Mouse (Mus musculus): ENCODE measurements around the gene Ccnb1ip1. TPM values are rescaled to one million over a fixed set of nuclear protein-coding genes. Genes with fewer than 3 reads are reported as not detected.

Gene Ccnb1ip1
- polyA plus RNA-seq (2014; fragmentation: Illumina TruSeq; extraction: RNeasy Lipid Tissue Mini Kit (QIAGEN cat#74804); ENCODE audit: low read depth, low replicate concordance): not detected

GRCm38 (mm10) chr14:50807487-50808072 lies at the start of gene Ccnb1ip1, which contains the start of gene Parp2:
Gene Ccnb1ip1 (minus strand): TSS chr14:50807732.
Gene Parp2 (plus strand): TSS chr14:50807841.

GRCm38 (mm10) chr14:50785251-50785637 lies 22.3 kb downstream of the Ccnb1ip1 start, which contains the start of gene Ttc5:
Gene Ttc5 (minus strand): TSS chr14:50785519.

GRCm38 (mm10) chr14:50744994-50745393 lies 62.5 kb downstream of the Ccnb1ip1 start, which contains the start of gene Olfr749:
Gene Olfr749 (minus strand): TSS chr14:50745094.

Other genes with a start within 250 kb of the Ccnb1ip1 start
- gene Olfr744, start 192.9 kb downstream of the Ccnb1ip1 start, polyA plus RNA-seq (2014; fragmentation: Illumina TruSeq; extraction: RNeasy Lipid Tissue Mini Kit (QIAGEN cat#74804); ENCODE audit: low read depth, low replicate concordance): not detected
- not detected for gene Olfr745, start 168.3 kb downstream of the Ccnb1ip1 start, polyA plus RNA-seq (2014; fragmentation: Illumina TruSeq; extraction: RNeasy Lipid Tissue Mini Kit (QIAGEN cat#74804); ENCODE audit: low read depth, low replicate concordance)
- gene Olfr746, start 160.6 kb downstream of the Ccnb1ip1 start, polyA plus RNA-seq (2014; fragmentation: Illumina TruSeq; extraction: RNeasy Lipid Tissue Mini Kit (QIAGEN cat#74804); ENCODE audit: low read depth, low replicate concordance): not detected
- gene Olfr747, start 114.5 kb downstream of the Ccnb1ip1 start, polyA plus RNA-seq (2014; fragmentation: Illumina TruSeq; extraction: RNeasy Lipid Tissue Mini Kit (QIAGEN cat#74804); ENCODE audit: low read depth, low replicate concordance): not detected
- gene Olfr748, start 100.4 kb downstream of the Ccnb1ip1 start, polyA plus RNA-seq (2014; fragmentation: Illumina TruSeq; extraction: RNeasy Lipid Tissue Mini Kit (QIAGEN cat#74804); ENCODE audit: low read depth, low replicate concordance): not detected
- gene Olfr749, start 62.6 kb downstream of the Ccnb1ip1 start, polyA plus RNA-seq (2014; fragmentation: Illumina TruSeq; extraction: RNeasy Lipid Tissue Mini Kit (QIAGEN cat#74804); ENCODE audit: low read depth, low replicate concordance): not detected
- gene Ttc5, start 22.2 kb downstream of the Ccnb1ip1 start, polyA plus RNA-seq (2014; fragmentation: Illumina TruSeq; extraction: RNeasy Lipid Tissue Mini Kit (QIAGEN cat#74804); ENCODE audit: low read depth, low replicate concordance): 14.7 TPM
- 27.9 TPM for gene Parp2, start 109 bp upstream of the Ccnb1ip1 start, polyA plus RNA-seq (2014; fragmentation: Illumina TruSeq; extraction: RNeasy Lipid Tissue Mini Kit (QIAGEN cat#74804); ENCODE audit: low read depth, low replicate concordance)
- gene Tep1, start 62.8 kb upstream of the Ccnb1ip1 start, polyA plus RNA-seq (2014; fragmentation: Illumina TruSeq; extraction: RNeasy Lipid Tissue Mini Kit (QIAGEN cat#74804); ENCODE audit: low read depth, low replicate concordance): 11.9 TPM
- gene Klhl33, start 89.8 kb upstream of the Ccnb1ip1 start, polyA plus RNA-seq (2014; fragmentation: Illumina TruSeq; extraction: RNeasy Lipid Tissue Mini Kit (QIAGEN cat#74804); ENCODE audit: low read depth, low replicate concordance): 25.9 TPM
- 91.8 TPM for gene Osgep, start 117.2 kb upstream of the Ccnb1ip1 start, polyA plus RNA-seq (2014; fragmentation: Illumina TruSeq; extraction: RNeasy Lipid Tissue Mini Kit (QIAGEN cat#74804); ENCODE audit: low read depth, low replicate concordance)
- gene Apex1, start 117.2 kb upstream of the Ccnb1ip1 start, polyA plus RNA-seq (2014; fragmentation: Illumina TruSeq; extraction: RNeasy Lipid Tissue Mini Kit (QIAGEN cat#74804); ENCODE audit: low read depth, low replicate concordance): 31.2 TPM
- gene Pip4p1, start 123.1 kb upstream of the Ccnb1ip1 start, polyA plus RNA-seq (2014; fragmentation: Illumina TruSeq; extraction: RNeasy Lipid Tissue Mini Kit (QIAGEN cat#74804); ENCODE audit: low read depth, low replicate concordance): 27.1 TPM
- 19.7 TPM for gene Pnp, start 123.3 kb upstream of the Ccnb1ip1 start, polyA plus RNA-seq (2014; fragmentation: Illumina TruSeq; extraction: RNeasy Lipid Tissue Mini Kit (QIAGEN cat#74804); ENCODE audit: low read depth, low replicate concordance)
- 15.3 TPM for gene Gm49342, start 136.8 kb upstream of the Ccnb1ip1 start, polyA plus RNA-seq (2014; fragmentation: Illumina TruSeq; extraction: RNeasy Lipid Tissue Mini Kit (QIAGEN cat#74804); ENCODE audit: low read depth, low replicate concordance)
- gene Pnp2, start 148.3 kb upstream of the Ccnb1ip1 start, polyA plus RNA-seq (2014; fragmentation: Illumina TruSeq; extraction: RNeasy Lipid Tissue Mini Kit (QIAGEN cat#74804); ENCODE audit: low read depth, low replicate concordance): 0.60 TPM
- 0.73 TPM for gene Rnase10, start 200.0 kb upstream of the Ccnb1ip1 start, polyA plus RNA-seq (2014; fragmentation: Illumina TruSeq; extraction: RNeasy Lipid Tissue Mini Kit (QIAGEN cat#74804); ENCODE audit: low read depth, low replicate concordance)
- gene Rnase9, start 234.1 kb upstream of the Ccnb1ip1 start, polyA plus RNA-seq (2014; fragmentation: Illumina TruSeq; extraction: RNeasy Lipid Tissue Mini Kit (QIAGEN cat#74804); ENCODE audit: low read depth, low replicate concordance): not detected
- not detected for gene Rnase11, start 242.4 kb upstream of the Ccnb1ip1 start, polyA plus RNA-seq (2014; fragmentation: Illumina TruSeq; extraction: RNeasy Lipid Tissue Mini Kit (QIAGEN cat#74804); ENCODE audit: low read depth, low replicate concordance)
- not detected for gene Rnase12, start 249.9 kb upstream of the Ccnb1ip1 start, polyA plus RNA-seq (2014; fragmentation: Illumina TruSeq; extraction: RNeasy Lipid Tissue Mini Kit (QIAGEN cat#74804); ENCODE audit: low read depth, low replicate concordance)